Mouse (Mus musculus) urinary bladder, postnatal 25 days (tissue): Measurements from ENCODE around the gene Ikbip.
A peak's percentile ranks its signal among the peaks of the same experiment; 100 is the strongest.

Experiments used
- DNase-seq: peaks from one replicate; pipeline ENCODE4 v3.0.0; 2022; ENCODE audit warnings: low spot score

Gene Ikbip

DNA sequence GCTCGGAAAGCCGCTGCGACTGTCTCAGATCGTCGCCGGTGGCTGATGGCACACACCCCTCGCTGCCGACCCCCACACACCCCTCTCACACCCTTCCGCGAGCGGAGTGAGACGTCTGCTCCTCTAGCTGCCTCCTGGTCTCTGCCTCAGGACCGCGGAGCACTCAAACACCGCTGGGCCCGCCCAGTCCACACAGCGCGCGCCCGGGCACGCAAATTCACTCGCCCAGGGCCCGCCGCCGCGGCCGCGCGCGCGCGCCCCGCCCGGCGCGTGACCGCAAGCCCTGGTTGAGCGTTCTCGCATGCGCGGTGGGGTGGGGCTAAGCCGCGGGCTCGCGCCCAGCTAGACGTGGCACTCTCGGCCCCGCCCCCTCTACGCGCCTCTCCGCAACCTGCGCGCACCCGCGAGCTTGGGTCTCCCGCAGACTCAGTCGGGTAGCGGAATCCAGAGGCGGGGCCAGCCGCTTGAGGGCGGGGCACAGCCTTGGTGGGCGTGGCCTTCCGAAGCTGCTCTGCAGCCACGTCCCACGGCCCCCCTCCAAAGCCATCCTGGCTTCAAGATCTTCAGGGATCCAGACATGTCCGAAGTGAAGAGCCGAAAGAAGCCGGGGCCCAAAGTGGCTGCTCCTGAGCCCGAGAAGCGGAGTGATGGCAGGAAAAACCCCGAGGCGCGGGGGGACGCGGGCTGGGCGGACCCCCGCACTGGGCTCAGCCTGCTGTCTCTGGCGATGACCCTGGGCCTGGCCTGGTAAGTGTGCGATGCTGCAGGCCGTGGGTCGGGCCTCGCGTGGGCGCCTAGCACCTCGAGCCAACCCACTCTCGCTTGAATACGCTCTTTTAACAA, at the start of gene Ikbip, which contains the start of gene Apaf1:
Ikbip (plus strand) TSS at position 391 of the 843 bp plus-strand sequence.
Apaf1 (minus strand) TSS at position 221 of the 843 bp plus-strand sequence.
- peak; percentile 100 for DNase-seq

- DNase-seq = peak; percentile 48
Observed at GRCm38 (mm10) chr10:91033942-91034341, 48.8 kb upstream of the Ikbip start.

GRCm38 (mm10) chr10:91049696-91050095, 33.0 kb upstream of the Ikbip start:
- no peak for DNase-seq

DNA sequence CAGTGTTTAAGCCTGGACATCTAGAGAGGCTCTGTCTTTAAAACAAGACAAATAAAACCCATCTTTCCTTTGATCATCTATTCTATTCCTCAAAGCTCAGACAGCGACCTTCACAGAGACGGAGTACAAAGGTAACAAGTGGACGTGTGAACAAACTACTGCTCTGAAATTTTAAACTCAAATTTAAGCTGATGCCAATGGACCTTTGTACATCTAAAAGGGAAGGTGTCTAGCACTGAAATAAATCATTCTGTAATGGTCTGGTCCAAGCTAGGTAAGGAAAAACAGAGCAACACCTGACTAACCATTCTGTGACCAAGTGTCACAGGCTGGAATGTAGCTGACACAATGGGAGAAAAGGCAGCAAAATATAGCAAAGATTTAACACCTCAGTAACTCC, 31.6 kb upstream of the Ikbip start:
- DNase-seq = no peak

DNA sequence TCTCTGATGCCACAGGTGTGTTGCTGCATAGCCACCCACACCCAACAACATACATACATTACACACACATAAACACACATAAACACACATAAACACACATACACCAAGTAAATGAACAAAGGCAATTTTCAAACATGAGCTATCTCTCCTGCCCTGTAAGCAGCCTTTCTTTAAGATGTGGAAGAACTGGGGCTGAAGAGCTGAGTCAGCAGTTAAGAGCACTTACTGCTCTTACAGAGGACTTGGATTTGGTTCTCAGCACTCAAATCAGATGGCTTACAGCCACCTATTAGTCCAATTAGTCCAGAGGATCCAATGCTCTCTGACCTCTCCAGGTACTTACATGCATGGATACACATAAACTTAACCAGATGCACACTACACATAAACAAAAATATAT, 30.0 kb upstream of the Ikbip start:
- DNase-seq = no peak

DNA sequence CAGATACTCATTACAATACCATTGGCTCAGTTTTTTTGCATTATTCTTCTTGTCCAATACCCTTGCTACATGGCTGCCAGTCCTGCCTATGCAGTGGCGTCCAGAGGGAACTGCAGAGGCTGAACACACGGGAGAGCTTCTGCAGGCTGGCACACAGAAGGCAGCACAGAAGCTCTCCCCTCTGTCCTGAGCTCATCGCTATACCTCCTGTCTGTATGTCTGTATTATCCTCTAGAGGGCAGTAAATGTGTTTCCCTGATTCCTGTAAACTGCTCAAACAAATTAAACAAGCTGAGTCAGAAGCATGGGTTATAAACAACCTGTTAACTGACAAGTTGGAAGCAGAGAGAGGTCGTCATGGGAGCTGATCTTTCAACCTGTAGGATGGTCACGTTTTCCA, 22.0 kb upstream of the Ikbip start:
- no peak for DNase-seq

DNA sequence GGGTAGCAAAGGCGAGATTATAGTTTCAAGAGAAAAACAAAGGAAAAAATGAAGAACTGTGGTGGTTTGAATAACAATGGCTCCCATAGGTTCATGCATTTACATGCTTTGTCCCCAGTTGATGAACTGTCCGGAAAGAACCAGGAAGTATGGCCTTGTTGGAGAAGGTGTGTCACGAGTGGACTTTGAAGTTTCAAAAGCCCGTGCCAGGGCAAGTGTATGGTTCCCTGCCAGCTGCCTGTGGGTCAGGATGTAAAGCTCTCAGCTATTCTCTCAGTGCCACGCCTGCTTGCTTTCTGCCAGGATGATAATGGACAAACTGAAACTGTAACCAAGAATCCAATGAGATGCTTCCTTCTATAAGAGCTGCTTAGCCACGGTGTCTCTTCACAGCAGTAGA, 20.4 kb upstream of the Ikbip start:
- no peak for DNase-seq

DNA sequence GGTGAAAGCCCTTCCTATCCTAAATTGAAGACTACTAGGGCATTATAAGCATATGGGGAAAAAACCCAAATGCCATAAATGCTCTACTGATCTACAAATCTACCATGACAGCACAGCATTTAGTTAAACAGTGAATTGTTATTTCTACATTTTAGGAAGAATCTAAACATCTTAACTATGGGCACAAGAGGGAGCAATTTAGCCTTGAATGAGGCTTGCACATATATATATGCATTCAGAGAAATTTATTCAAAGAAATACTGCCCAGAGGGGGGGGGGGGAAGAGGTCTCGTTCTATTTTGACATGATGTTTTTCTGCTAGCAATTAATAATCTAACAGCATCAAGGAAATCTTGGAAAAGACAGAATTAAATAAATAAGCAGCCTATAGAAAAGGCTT, 11.0 kb upstream of the Ikbip start:
- no peak for DNase-seq

GRCm38 (mm10) chr10:91073345-91073744, 9.4 kb upstream of the Ikbip start:
- no peak for DNase-seq

- no peak for DNase-seq
Observed at GRCm38 (mm10) chr10:91076667-91077066, 6.1 kb upstream of the Ikbip start.

DNA sequence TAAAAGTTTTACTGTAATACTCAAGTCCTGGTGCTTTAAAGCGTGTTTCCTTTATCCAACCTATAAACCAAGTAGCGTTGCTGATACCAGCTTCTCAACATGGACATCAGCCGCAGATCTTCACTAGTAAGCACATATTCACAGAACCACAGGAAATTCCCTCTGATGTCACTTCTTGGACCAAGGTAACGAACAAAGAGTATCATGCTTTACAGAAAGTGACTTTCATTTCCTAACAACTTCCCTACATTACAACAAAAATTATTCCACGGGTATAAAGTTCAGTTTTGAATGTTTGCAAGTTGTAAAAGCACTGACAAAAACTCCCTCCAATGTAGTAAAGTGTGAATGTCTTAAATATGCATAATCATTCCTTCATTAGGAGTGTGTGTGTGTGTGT, 2.2 kb upstream of the Ikbip start:
- no peak for DNase-seq

- DNase-seq = no peak
Observed at GRCm38 (mm10) chr10:91081959-91082507, 707 bp upstream of the Ikbip start.

DNA sequence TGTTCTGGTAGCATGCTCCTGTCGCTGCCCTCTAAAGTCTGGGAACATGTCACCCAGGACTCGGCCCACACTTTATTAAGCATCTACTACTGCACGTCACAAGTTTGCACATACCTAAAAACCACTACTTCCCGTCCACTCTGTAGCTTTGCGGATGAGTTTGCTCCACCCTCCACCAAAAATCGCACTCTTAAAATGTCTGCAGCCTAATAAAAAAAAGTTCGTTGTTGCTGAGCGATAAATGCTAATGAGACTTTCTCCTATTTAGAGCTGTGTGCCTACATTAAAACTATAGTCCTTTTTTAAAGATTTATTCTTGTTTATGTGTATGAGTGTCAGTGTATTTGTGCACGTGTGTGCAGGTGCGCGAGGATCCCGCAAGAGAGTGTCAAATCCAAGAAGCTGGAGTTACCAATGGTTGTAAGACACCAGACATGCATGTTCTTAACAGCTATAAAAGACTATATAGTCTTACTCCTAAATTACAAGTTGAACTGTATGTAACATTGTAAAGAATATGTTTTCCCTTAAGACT, 720 bp downstream of the Ikbip start:
- DNase-seq = no peak

DNA sequence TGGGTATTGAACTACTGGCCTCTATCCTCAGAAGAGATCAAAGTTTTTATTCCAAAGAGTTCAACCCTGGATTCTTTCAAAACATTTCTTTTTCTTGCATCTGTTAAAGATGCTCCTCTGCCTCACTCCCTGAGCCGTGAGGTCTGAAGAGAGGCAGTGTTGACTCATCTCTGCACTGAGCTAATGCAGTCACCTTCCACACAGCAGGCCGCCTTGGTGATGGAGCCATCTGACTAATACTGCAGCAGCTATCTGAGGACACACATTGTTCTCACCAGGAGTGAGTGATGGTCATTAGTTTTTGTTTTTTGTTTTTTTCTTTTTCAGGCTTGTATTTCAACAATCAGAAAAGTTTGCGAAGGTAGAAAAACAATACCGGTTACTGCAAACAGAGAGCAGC, 10.1 kb downstream of the Ikbip start:
- DNase-seq = no peak

GRCm38 (mm10) chr10:91094251-91095104, 11.7 kb downstream of the Ikbip start:
- no peak for DNase-seq

GRCm38 (mm10) chr10:91098056-91098455, 15.3 kb downstream of the Ikbip start:
- no peak for DNase-seq

GRCm38 (mm10) chr10:91100101-91100500, 17.4 kb downstream of the Ikbip start:
- no peak for DNase-seq

DNA sequence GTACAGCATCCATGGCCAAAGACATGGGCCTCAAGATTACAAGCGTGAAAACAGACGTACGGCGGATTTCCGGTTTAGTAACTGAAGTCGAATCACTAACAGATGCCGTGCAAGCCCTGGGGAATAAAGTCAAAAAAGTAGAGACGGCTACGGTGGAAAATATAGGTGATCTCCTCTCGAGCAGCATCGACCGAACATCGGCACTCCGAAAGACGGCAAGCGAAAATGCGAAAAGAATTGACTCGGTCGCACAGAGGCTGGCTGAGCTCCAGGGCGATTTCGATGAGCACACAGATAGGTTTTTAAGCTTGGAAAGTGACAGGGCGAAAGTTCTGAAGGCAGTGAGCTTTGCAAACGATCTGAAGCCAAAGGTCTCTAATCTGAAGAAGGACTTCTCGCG, 19.2 kb downstream of the Ikbip start:
- DNase-seq = no peak

DNA sequence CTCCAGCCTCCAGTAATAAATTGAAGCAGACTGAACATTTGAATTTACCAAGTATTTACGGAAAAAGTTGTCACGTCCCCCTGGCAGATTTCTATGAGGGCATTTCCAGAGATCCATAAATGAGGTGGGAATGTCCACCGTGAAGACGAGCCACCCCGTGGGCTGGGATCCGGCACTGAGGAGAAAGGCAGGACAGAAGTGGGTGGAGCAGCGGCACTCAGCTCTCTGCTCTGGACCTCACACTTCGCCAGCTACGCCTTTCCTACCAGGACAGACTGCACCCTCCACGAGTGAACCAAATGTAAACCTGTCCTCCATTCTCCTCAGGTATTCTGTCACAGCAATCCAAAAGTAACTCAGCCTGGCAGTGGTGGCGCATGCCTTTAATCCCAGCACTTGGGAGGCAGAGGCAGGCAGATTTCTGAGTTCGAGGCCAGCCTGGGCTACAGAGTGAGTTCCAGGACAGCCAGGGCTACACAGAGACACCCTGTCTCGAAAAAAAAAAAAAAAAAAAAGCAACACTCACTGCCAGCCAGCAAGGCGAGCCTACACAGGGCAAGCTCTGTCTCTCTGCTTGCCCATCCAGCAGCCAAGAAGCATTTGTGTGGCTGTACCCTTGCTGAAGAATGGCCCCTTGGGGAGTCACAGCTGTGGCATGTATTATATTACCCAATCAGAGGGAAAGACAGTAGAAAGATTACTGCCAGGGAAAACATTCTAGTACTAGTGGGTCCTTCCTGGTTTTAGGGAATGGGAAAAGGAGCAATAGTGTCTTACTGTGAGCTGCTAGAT, 20.3 kb downstream of the Ikbip start:
- no peak for DNase-seq

DNA sequence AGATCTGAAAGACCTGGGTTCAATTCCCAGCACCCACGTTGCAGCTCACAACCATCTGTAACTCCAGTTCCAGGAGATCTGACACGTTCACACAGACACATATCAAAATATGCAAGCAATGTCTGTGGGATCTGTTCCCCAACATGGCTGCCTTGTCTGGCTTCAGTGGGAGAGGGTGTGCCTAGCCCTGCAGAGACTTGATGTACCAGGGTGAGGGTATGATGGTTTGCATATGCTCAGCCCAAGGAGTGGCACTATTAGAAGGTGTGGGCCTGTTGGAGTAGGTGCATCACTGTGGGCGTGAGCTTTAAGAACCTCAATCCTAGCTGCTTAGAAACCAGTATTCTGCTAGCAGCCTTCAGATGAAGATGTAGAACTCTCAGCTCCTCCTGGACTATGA, 23.2 kb downstream of the Ikbip start:
- no peak for DNase-seq

GRCm38 (mm10) chr10:91109841-91110240, 27.1 kb downstream of the Ikbip start:
- no peak for DNase-seq

DNA sequence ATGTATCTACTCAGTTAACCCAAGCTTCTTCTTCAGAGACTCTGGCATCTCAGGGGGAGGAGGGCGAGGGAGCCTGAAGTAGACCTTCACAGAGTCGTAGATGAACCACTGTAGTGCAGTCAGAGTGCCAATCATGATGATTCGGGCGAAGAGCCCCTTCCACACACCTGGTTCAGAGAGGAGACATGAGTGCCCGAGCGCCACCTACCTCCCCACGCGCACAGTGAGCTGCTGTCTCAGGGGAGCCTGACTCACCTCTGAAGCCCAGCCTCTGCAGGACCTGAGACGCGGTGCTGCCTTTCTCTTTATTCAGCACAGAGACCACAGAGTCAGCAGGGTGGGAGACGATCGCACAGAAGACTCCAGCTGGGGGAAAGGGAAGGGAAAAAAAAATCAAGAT, 34.2 kb downstream of the Ikbip start:
- no peak for DNase-seq
